Mouse (Mus musculus) intestine, postnatal 0 days (tissue): Measurements from ENCODE around the gene Gss. TPM values are rescaled to one million over a fixed set of nuclear protein-coding genes. Genes with fewer than 3 reads are reported as not detected.
A peak's percentile ranks its signal among the peaks of the same experiment; 100 is the strongest.
"Not testable (repeated sequence)": the region's sequence is repeated elsewhere in the genome, so short reads cannot be mapped to it uniquely, and the experiment has no call there.

Source experiments
- ATAC-seq: fragments of 200-750 bp; cut with Nextera tagmentation; 2 replicates; pipeline ENCODE4 v1.8.0; 2017; ENCODE audit warnings: mild to moderate bottlenecking, moderate TSS enrichment, moderate library complexity
- H3K27ac ChIP-seq: fragments of 300-500 bp; sonication (generic); 2 replicates; pipeline ENCODE4 v1.5.1; 2014; ENCODE audit warnings: mild to moderate bottlenecking, low read depth, low read length, moderate library complexity
- H3K27me3 ChIP-seq: fragments of 300-500 bp; sonication (generic); replicated peaks from 2 replicates; pipeline ENCODE4 v1.6.1; 2014; ENCODE audit warnings: low read length, mixed read lengths; ENCODE audit not compliant: control insufficient read depth, insufficient read depth
- H3K36me3 ChIP-seq: fragments of 300-500 bp; sonication (generic); 2 replicates; pipeline ENCODE4 v1.6.1; 2014; ENCODE audit warnings: mild to moderate bottlenecking, moderate library complexity; ENCODE audit not compliant: control insufficient read depth, insufficient read depth
- H3K4me1 ChIP-seq: fragments of 300-500 bp; sonication (generic); replicated peaks from 2 replicates; pipeline ENCODE4 v1.6.1; 2014; ENCODE audit warnings: antibody characterized with exemption, low read length, mixed read lengths; ENCODE audit not compliant: control insufficient read depth, insufficient read depth
- H3K4me2 ChIP-seq: fragments of 300-500 bp; sonication (generic); replicated peaks from 2 replicates; pipeline ENCODE4 v1.6.1; 2014; ENCODE audit warnings: low read depth, mild to moderate bottlenecking, moderate library complexity
- H3K4me3 ChIP-seq: fragments of 300-500 bp; sonication (generic); 2 replicates; pipeline ENCODE4 v1.5.1; 2014; ENCODE audit warnings: low read depth, low read length
- H3K9ac ChIP-seq: fragments of 300-500 bp; sonication (generic); 2 replicates; pipeline ENCODE4 v1.6.1; 2014; ENCODE audit warnings: mild to moderate bottlenecking, low read depth, low read length
- H3K9me3 ChIP-seq: fragments of 300-500 bp; sonication (generic); 2 replicates; pipeline ENCODE4 v1.6.1; 2016; ENCODE audit warnings: mixed run types; ENCODE audit not compliant: control insufficient read depth
- CTCF ChIP-seq: sonication (generic); IDR thresholded peaks from 2 replicates; pipeline ENCODE4 v1.5.1; 2016; ENCODE audit warnings: low read depth, mild to moderate bottlenecking, control low read depth, antibody characterized with exemption, moderate library complexity
- WGBS: fragments of 180-500 bp; shearing (Covaris S2); extraction: QIAGEN DNeasy Blood & Tissue Kit; methylation state at CpG from one replicate; pipeline ENCODE4 v1.1.7; 2014; 5-methylcytosine and 5-hydroxymethylcytosine counted together
- polyA plus RNA-seq: library from polyadenylated mRNA; unstranded; fragments of >200 nt; fragmentation: Nextera tagmentation; extraction: Ambion mirVana; gene quantifications from 2 replicates; pipeline ENCODE4 v1.2.1, GENCODE M21; 2015

Gene Gss
- polyA plus RNA-seq, 1 experiment from 2014 or later = 219 TPM

DNA sequence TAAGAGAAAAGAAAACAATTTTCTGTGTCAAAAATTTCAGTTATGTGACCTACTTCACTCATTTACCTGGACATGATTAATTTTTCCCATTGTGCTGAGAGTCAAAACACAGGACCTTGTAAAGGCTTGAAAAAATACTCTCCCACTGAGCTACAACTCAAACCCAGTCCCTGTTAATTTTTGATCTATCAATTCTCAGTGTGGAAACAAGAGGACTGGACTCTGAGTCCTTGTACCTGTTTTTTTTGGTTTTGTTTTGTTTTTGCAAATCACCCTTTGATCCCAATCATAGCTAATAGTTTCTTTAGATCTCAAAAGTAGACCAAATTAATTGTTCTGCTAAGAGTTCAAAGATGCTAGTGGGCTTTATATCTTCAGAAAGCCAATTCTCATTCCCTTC lies 52.9 kb downstream of the Gss start:
- H3K9me3 ChIP-seq = no peaks in the 10 kb centered on the region
- no peak overlapping the region for H3K4me2 ChIP-seq
- ATAC-seq = no peak
- no peak overlapping the region for H3K4me3 ChIP-seq
- no peak overlapping the region for H3K9ac ChIP-seq
- H3K4me1 ChIP-seq = 0 out of 2 replicates have a peak, but pooled peaks cover 3% of the 10 kb centered on the region
- no peaks in the 10 kb centered on the region for H3K27me3 ChIP-seq
- no peak overlapping the region for H3K27ac ChIP-seq
- TF ChIP-seq CTCF = no peak
- H3K36me3 ChIP-seq = no peaks in the 10 kb centered on the region

DNA sequence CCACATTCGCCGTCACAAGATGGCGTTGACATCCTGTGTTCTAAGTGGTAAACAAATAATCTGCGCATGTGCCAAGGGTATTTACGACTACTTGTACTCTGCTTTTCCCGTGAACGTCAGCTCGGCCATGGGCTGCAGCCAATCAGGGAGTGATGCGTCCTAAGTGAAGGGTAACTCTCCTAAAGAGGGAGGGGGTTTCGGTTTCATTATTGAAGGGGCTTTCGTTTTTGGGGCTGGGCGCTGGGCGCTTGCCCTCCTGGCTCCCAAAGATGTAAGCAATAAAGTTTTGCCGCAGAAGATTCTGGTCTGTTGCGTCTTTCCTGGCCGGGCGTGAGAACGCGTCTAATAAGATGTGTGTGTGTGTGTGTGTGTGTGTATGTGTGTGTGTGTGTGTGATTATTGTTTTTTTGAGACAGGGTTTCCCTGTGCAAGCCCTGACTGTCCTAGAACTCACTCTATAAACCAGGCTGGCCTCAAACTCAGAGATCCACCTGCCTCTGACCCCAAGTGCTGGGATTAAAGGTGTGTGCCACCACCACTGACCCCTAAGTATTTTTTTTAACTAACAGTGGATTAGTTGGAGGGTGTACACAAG lies 54.0 kb downstream of the Gss start:
- H3K9me3 ChIP-seq, H3K4me3 ChIP-seq, H3K4me1 ChIP-seq, H3K4me2 ChIP-seq, H3K36me3 ChIP-seq, H3K9ac ChIP-seq, H3K27ac ChIP-seq, H3K27me3 ChIP-seq: not testable (repeated sequence)
- WGBS = 80% methylated on average over 14 of the region's 19 CpGs
- 0 out of 2 replicates have a peak, but pooled peaks have one; percentile 31 for ATAC-seq

DNA sequence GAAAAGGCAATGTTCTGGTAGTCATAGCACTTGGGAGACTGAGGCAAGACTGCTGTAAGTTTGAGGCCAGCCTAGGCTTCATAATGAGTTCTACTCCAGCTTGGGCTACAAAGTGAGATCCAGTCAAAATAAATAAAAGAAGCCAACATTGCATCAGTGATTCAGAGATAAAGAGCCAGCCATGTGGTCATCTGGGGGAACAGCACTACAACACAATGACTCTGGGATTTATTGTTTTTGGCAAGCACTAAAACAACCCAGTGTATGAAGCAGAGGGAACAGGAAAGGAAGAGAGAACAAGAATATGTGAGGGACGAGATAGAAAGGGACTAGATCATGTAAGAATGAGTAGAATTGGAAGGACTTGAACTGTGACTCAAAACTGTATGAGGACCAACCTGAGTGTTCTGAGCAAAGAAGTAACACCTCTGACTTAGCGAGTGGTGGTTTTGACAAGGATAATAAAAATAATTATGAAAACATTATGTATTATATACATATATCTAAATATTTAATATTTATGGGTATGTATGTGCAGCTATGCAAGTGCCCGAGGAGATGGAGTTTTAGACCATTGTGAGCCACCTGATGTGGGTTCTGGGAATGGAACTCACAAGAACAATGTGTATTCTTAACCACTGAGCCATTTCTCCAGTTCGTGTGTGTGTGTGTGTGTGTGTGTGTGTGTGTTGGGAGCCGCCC lies 54.7 kb downstream of the Gss start:
- no peak overlapping the region for H3K4me2 ChIP-seq
- 0 out of 2 replicates have a peak, but pooled peaks have one; percentile 9 for TF ChIP-seq CTCF
- 0 out of 2 replicates have a peak, but pooled peaks have one; percentile 22 for ATAC-seq
- H3K9ac ChIP-seq = no peak overlapping the region
- H3K4me3 ChIP-seq = no peak overlapping the region
- H3K27ac ChIP-seq = no peak overlapping the region
- H3K4me1 ChIP-seq = 0 out of 2 replicates have a peak, but pooled peaks cover 3% of the 10 kb centered on the region
- WGBS = 75% methylated on average over 5 of the region's 5 CpGs
- H3K27me3 ChIP-seq = no peaks in the 10 kb centered on the region
- H3K9me3 ChIP-seq = no peaks in the 10 kb centered on the region
- H3K36me3 ChIP-seq = no peaks in the 10 kb centered on the region

DNA sequence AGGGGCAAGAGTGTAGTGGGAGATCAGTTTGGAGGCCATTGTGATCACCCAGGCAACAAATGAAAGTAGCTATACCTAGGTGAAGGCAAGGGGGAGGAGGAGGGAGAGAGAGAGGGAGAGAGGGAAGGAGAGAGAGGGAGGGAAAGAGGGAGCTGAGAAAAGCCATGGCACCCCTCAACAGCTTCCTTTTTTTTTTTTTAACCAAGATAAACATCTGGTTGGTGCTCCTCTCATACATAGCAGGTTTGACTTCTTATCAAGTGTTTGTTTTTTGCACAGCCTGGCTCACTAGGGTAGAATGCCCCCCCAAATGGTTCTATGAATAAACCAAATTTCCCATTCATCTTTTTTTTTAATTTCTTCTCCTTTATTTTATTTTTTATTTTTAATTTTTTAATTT lies 56.3 kb downstream of the Gss start:
- H3K4me1 ChIP-seq = 0 out of 2 replicates have a peak, but pooled peaks cover 3% of the 10 kb centered on the region
- ATAC-seq = no peak
- H3K27ac ChIP-seq = no peak overlapping the region

DNA sequence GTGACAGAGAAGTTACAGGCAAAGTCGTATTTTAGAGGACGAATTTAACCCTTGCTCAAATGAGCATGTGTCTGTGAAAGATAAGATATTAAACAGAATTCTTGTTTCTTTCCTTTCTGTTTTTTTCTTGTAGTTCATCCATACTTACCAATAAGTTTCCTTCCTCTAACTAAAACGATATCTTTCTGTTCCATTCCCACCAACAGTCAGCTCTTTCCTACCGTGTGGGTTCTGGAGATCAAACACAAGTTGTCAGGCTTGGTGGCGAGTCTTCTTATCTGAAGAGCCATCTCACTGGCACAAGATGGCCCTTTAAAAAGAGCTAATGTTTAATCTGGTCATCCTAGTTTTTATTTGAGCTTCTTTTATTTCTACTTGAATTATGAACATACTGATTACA lies 65.2 kb downstream of the Gss start:
- no peak overlapping the region for H3K9ac ChIP-seq
- H3K4me3 ChIP-seq = no peak overlapping the region
- H3K27me3 ChIP-seq = no peaks in the 10 kb centered on the region
- no peaks in the 10 kb centered on the region for H3K36me3 ChIP-seq
- no peak overlapping the region for H3K27ac ChIP-seq
- WGBS = 57% methylated on average over 5 of the region's 5 CpGs
- no peaks in the 10 kb centered on the region for H3K9me3 ChIP-seq
- no peak for TF ChIP-seq CTCF
- ATAC-seq = no peak
- H3K4me2 ChIP-seq = no peak overlapping the region
- no peaks in the 10 kb centered on the region for H3K4me1 ChIP-seq

More for the DNA sequence above, 56.3 kb downstream of the Gss start:
- Histone ChIP-seq H3K9me3 (no peaks in the 10 kb centered on the region), H3K4me2 (no peak overlapping the region), H3K4me3 (no peak overlapping the region), H3K36me3 (no peaks in the 10 kb centered on the region), H3K27me3 (no peaks in the 10 kb centered on the region), H3K9ac (no peak overlapping the region)
- TF ChIP-seq CTCF = no peak

DNA sequence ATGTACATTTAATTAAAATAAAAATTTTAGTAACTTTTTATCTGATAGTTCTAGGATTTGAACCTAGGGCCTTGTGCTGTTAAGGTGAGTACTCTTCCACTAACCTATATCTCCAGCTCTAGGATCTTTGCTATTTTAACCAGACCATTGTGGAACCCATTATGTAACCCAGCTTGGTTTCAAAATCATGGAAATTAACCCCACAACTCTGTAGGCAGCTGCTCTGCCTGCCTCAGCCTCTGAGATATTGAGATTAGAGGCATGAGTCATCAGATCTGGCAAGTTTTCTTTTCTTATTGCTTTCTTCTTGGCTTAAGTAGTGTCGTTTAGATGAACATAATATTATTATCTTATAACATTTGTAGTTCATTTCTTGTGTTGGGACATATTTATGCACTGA lies 68.2 kb downstream of the Gss start:
- no peaks in the 10 kb centered on the region for H3K9me3 ChIP-seq
- no peak for ATAC-seq
- no peaks in the 10 kb centered on the region for H3K4me1 ChIP-seq
- no peak overlapping the region for H3K4me3 ChIP-seq
- no peaks in the 10 kb centered on the region for H3K27me3 ChIP-seq
- 7% methylated on average over 1 of the region's 1 CpGs for WGBS
- no peaks in the 10 kb centered on the region for H3K36me3 ChIP-seq
- H3K9ac ChIP-seq = no peak overlapping the region
- no peak overlapping the region for H3K27ac ChIP-seq
- TF ChIP-seq CTCF = no peak
- H3K4me2 ChIP-seq = no peak overlapping the region
